Mouse (Mus musculus) forebrain, embryonic 14.5 days (tissue): ENCODE results near the gene Cactin. TPM values are rescaled to one million over a fixed set of nuclear protein-coding genes. Genes with fewer than 3 reads are reported as not detected.
A peak's percentile ranks its signal among the peaks of the same experiment; 100 is the strongest.

Experiments used
- ATAC-seq: fragments of 200-750 bp; cut with Nextera tagmentation; 2 replicates; pipeline ENCODE4 v1.8.0; 2017; ENCODE audit warnings: mild to moderate bottlenecking, moderate library complexity
- DNase-seq: peaks from one replicate; pipeline ENCODE4 v3.0.0-alpha.2; 2015; ENCODE audit warnings: low spot score
- H3K27ac ChIP-seq: fragments of 300-500 bp; sonication (generic); 2 replicates; pipeline ENCODE4 v1.5.1; 2014; ENCODE audit warnings: low read depth, mild to moderate bottlenecking, control low read depth, low read length, moderate library complexity
- H3K27me3 ChIP-seq: fragments of 300-500 bp; sonication (generic); replicated peaks from 2 replicates; pipeline ENCODE4 v1.6.1; 2014; ENCODE audit warnings: low read length, control low read depth, mixed read lengths; ENCODE audit not compliant: control insufficient read depth, insufficient read depth
- H3K36me3 ChIP-seq: fragments of 300-500 bp; sonication (generic); 2 replicates; pipeline ENCODE4 v1.6.1; 2014; ENCODE audit warnings: low read length, control low read depth; ENCODE audit not compliant: control insufficient read depth, insufficient read depth
- H3K4me1 ChIP-seq: fragments of 300-500 bp; sonication (generic); 2 replicates; pipeline ENCODE4 v1.6.1; 2014; ENCODE audit warnings: antibody characterized with exemption, low read length, control low read depth; ENCODE audit not compliant: control insufficient read depth, insufficient read depth
- H3K4me2 ChIP-seq: fragments of 300-500 bp; sonication (generic); 2 replicates; pipeline ENCODE4 v1.6.1; 2014; ENCODE audit warnings: mild to moderate bottlenecking, control low read depth, low read length
- H3K4me3 ChIP-seq: fragments of 300-500 bp; sonication (generic); 2 replicates; pipeline ENCODE4 v1.5.1; 2014; ENCODE audit warnings: low read depth, low read length, control low read depth
- H3K9ac ChIP-seq: fragments of 300-500 bp; sonication (generic); 2 replicates; pipeline ENCODE4 v1.6.1; 2014; ENCODE audit warnings: mild to moderate bottlenecking, low read length, control low read depth, moderate library complexity
- H3K9me3 ChIP-seq: fragments of 300-500 bp; sonication (generic); replicated peaks from 2 replicates; pipeline ENCODE4 v1.6.1; 2016; ENCODE audit warnings: low read length, control low read depth, mixed read lengths; ENCODE audit not compliant: control insufficient read depth
- WGBS: fragments of 180-500 bp; shearing (Covaris S2); extraction: QIAGEN DNeasy Blood & Tissue Kit; methylation state at CpG from one replicate; pipeline ENCODE4 v1.1.7; 2014; 5-methylcytosine and 5-hydroxymethylcytosine counted together
- polyA plus RNA-seq: library from polyadenylated mRNA; unstranded; fragments of >200 nt; fragmentation: Nextera tagmentation; extraction: Ambion mirVana; gene quantifications from 2 replicates; pipeline ENCODE4 v1.2.1, GENCODE M21; 2014

Cactin gene
- polyA plus RNA-seq, 1 experiment from 2014 or later: 16.8 TPM

DNA sequence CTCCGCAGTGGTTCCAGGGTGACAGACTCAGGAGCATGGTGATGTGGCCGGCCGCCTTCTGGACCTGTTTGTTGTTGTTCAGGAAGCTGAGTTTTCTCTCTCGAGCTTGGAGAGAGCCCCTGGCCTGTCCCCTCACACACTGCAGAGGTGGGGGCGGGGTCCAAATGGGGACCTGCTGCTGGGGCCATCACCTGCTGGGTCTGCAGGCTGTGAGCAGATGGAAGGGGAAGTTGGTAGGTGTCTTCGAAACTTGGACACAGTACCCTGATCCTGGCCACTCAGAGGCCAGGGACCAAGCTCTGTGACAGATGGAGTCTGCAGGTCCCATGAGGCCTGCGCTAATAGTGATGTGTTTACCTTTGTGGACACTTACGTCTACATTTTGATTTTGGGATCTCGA lies 19.6 kb upstream of the Cactin start:
- Histone ChIP-seq H3K36me3 (peaks cover 8% of the 10 kb centered on the region), H3K9me3 (no peaks in the 10 kb centered on the region), H3K27me3 (no peaks in the 10 kb centered on the region), H3K4me2 (no peak overlapping the region), H3K4me3 (no peak overlapping the region), H3K27ac (no peak overlapping the region), H3K9ac (no peak overlapping the region), H3K4me1 (no peaks in the 10 kb centered on the region)
- no peak for DNase-seq
- no peak for ATAC-seq
- 83% methylated on average over 9 of the region's 9 CpGs for WGBS

GRCm38 (mm10) chr10:81302288-81302687 lies 18.6 kb upstream of the Cactin start:
- Histone ChIP-seq H3K4me3 (no peak overlapping the region), H3K27me3 (no peaks in the 10 kb centered on the region), H3K9me3 (no peaks in the 10 kb centered on the region), H3K36me3 (peaks cover 18% of the 10 kb centered on the region), H3K4me1 (no peaks in the 10 kb centered on the region), H3K4me2 (no peak overlapping the region), H3K9ac (0 out of 2 replicates have a peak overlapping the region, but pooled peaks have one; percentile 32), H3K27ac (no peak overlapping the region; the same call in 1 of the 2 replicates)
- WGBS: 64% methylated on average over 4 of the region's 4 CpGs
- DNase-seq (no peak), ATAC-seq (no peak)

DNA sequence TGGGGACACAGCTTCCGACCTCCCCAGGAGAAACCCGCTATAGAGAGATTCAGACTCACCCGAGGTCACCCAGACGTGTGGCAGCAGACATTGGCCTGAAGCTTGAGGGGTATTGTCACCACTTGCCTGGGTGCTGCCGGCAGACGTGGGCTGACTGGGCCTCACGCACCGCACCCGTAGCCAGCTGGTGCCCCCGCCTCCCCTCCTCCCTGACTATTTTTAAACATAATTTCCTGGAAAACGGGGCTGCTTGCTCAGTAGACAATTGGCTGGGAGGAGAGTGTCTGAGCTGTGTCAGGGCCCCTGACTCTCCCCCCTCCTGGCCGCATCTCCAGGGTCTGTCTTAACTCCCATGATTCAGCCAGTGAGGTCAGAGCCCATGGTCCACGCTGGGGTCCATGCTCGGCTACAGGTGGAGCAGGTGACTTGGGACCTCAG lies 18.1 kb upstream of the Cactin start:
- 64% methylated on average over 14 of the region's 14 CpGs for WGBS
- H3K9ac ChIP-seq: peak overlapping the region; percentile 32; the same call in 1 of the 2 replicates
- H3K4me3 ChIP-seq: no peak overlapping the region
- DNase-seq (no peak), ATAC-seq (no peak)
- no peak overlapping the region for H3K27ac ChIP-seq
- no peaks in the 10 kb centered on the region for H3K27me3 ChIP-seq
- H3K36me3 ChIP-seq: peaks cover 23% of the 10 kb centered on the region
- no peaks in the 10 kb centered on the region for H3K4me1 ChIP-seq
- no peak overlapping the region for H3K4me2 ChIP-seq
- H3K9me3 ChIP-seq: no peaks in the 10 kb centered on the region

GRCm38 (mm10) chr10:81303258-81303657 lies 17.6 kb upstream of the Cactin start:
- WGBS: 80% methylated on average over 10 of the region's 10 CpGs
- H3K27me3 ChIP-seq: no peaks in the 10 kb centered on the region
- H3K27ac ChIP-seq: no peak overlapping the region
- H3K4me1 ChIP-seq: no peaks in the 10 kb centered on the region
- no peak for DNase-seq
- H3K4me2 ChIP-seq: no peak overlapping the region
- H3K4me3 ChIP-seq: no peak overlapping the region
- H3K9ac ChIP-seq: no peak overlapping the region
- H3K9me3 ChIP-seq: no peaks in the 10 kb centered on the region
- H3K36me3 ChIP-seq: peaks cover 28% of the 10 kb centered on the region
- ATAC-seq: no peak

GRCm38 (mm10) chr10:81303761-81304160 lies 17.1 kb upstream of the Cactin start:
- peaks cover 33% of the 10 kb centered on the region for H3K36me3 ChIP-seq
- ATAC-seq: no peak
- no peaks in the 10 kb centered on the region for H3K27me3 ChIP-seq
- WGBS: 84% methylated on average over 7 of the region's 7 CpGs
- H3K4me2 ChIP-seq: no peak overlapping the region
- no peak overlapping the region for H3K9ac ChIP-seq
- no peaks in the 10 kb centered on the region for H3K4me1 ChIP-seq
- no peak overlapping the region for H3K27ac ChIP-seq
- no peak for DNase-seq
- no peak overlapping the region for H3K4me3 ChIP-seq
- no peaks in the 10 kb centered on the region for H3K9me3 ChIP-seq

GRCm38 (mm10) chr10:81304597-81305238 lies 16.2 kb upstream of the Cactin start:
- ATAC-seq (peak; percentile 27; the same call in 1 of the 2 replicates), DNase-seq (no peak)
- 37% methylated on average over 6 of the region's 9 CpGs for WGBS

DNA sequence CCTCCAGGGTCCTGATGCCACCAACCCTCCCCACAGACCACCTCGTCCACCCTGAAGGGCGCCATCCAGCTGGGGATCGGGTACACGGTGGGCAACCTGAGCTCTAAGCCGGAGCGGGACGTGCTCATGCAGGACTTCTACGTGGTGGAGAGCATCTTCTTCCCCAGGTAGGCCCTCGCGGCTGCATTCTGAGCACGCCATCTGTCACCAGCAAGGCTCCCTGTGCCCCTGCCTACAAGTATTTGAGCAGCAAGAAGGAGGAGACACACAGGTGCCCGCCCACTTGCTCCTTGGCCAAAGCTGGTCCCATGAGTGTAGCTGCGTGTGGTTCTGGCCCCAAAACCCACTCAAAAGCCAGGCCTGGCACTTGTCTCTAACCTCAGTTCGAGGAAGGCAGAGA lies 15.2 kb upstream of the Cactin start:
- Histone ChIP-seq H3K4me2 (no peak overlapping the region), H3K4me1 (no peaks in the 10 kb centered on the region), H3K36me3 (peaks cover 52% of the 10 kb centered on the region), H3K4me3 (no peak overlapping the region), H3K27ac (no peak overlapping the region), H3K9ac (no peak overlapping the region), H3K9me3 (no peaks in the 10 kb centered on the region), H3K27me3 (no peaks in the 10 kb centered on the region)
- DNase-seq (no peak), ATAC-seq (no peak)
- WGBS: 95% methylated on average over 14 of the region's 14 CpGs

More at GRCm38 (mm10) chr10:81304597-81305238, 16.2 kb upstream of the Cactin start:
- Histone ChIP-seq H3K9ac (no peak overlapping the region), H3K36me3 (peaks cover 42% of the 10 kb centered on the region), H3K27me3 (no peaks in the 10 kb centered on the region), H3K4me3 (no peak overlapping the region), H3K9me3 (no peaks in the 10 kb centered on the region), H3K4me1 (no peaks in the 10 kb centered on the region), H3K4me2 (no peak overlapping the region), H3K27ac (no peak overlapping the region)

DNA sequence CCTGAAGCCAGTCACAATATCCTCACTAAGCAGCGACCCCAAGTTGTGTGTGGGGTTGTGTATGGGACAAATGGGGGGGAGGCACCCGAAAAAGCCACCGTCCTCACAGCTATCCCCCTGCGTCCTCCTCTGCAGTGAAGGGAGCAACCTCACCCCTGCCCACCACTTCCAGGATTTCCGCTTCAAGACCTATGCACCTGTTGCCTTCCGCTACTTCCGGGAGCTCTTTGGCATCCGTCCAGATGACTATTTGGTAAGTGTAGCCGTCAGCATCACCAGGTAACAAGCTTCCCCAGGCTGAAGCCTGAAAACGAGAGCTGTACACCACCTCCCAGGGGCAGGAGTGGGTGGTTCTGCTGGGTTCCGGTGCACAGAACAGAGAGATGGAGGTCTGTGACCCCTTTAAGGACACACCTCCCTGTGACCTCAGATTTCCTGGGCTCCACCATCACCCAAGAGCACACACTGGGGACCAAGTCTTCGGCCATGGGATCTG lies 14.7 kb upstream of the Cactin start:
- H3K4me2 ChIP-seq: no peak overlapping the region
- no peak overlapping the region for H3K27ac ChIP-seq
- DNase-seq: no peak
- ATAC-seq: no peak
- H3K4me3 ChIP-seq: no peak overlapping the region
- H3K4me1 ChIP-seq: no peaks in the 10 kb centered on the region
- H3K9me3 ChIP-seq: no peaks in the 10 kb centered on the region
- H3K27me3 ChIP-seq: no peaks in the 10 kb centered on the region
- WGBS: 92% methylated on average over 12 of the region's 12 CpGs
- peaks cover 57% of the 10 kb centered on the region for H3K36me3 ChIP-seq
- H3K9ac ChIP-seq: no peak overlapping the region

DNA sequence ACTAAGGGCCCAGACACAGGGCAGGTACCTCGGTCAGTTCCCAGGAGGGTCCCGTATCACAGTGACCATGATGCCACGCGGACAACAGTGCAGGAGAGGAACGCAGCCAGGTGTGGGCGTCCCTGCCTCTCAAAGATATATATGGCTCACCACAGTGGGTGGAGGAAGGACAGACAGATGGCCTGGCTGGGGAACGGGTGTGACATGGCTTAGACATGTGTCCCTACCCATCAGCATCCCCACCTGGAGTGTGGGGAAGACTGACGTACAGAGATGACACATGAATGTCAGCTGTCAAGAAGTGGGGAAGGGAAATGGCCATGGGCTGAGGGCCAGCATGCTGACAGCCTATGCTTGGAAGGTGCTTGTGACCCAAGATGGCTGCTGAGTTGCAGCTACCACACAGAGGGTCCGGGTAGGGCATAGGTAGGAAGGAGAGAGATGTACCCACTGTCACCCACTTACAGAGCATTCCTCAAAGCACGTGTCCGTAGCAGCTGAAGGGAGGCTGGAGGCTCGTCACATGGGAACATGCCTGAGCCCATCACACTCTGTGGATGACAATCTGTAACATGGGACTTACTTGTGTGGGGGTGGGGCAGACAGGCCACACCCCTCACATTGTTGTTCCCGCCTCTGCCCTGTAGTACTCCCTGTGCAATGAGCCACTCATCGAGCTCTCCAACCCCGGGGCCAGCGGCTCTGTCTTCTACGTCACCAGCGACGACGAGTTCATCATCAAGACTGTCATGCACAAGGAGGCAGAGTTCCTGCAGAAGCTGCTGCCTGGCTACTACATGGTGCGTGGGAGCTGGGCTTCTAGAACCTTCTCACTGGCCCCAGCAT lies 13.8 kb upstream of the Cactin start:
- H3K27me3 ChIP-seq: no peaks in the 10 kb centered on the region
- no peaks in the 10 kb centered on the region for H3K9me3 ChIP-seq
- H3K4me3 ChIP-seq: no peak overlapping the region
- DNase-seq: no peak
- peaks cover 66% of the 10 kb centered on the region for H3K36me3 ChIP-seq
- H3K27ac ChIP-seq: no peak overlapping the region
- 94% methylated on average over 21 of the region's 21 CpGs for WGBS
- no peak overlapping the region for H3K9ac ChIP-seq
- H3K4me2 ChIP-seq: no peak overlapping the region
- no peaks in the 10 kb centered on the region for H3K4me1 ChIP-seq
- ATAC-seq: no peak
